Mouse (Mus musculus): Measurements from ENCODE around the gene Gad1.

The Gad1 gene

GRCm38 (mm10) chr2:70628397-70628796, 75.5 kb downstream of the Gad1 start:
- no peak for DNase-seq (ENCODE audit: low read depth, low spot score)

DNA sequence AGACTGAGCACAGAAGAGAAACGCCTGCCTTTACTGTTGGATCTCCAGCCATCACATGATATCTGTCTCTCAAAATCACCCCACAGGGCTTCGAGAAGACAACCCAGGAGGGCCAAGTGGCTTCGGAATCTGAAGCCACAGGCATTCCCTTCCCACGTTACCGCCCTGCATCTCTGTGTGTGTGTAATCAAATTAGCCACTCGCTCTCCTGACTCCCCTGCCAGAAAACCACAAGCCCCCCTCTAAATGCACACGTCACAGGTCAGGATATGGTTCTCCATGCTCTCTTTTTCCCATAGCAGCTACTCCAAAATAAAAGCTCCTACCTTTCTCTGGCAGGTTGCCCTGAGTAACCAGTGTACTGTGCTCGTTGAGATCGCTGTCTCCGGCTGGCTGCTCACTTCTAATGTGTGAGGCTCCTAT, 76.5 kb downstream of the Gad1 start:
- no peak for DNase-seq (ENCODE audit: low read depth, low spot score)

- no peak for DNase-seq (ENCODE audit: low read depth, low spot score)
Observed at GRCm38 (mm10) chr2:70629921-70630320, 77.0 kb downstream of the Gad1 start.

GRCm38 (mm10) chr2:70631321-70631720, 78.4 kb downstream of the Gad1 start:
- DNase-seq (ENCODE audit: low read depth, low spot score) = no peak

DNA sequence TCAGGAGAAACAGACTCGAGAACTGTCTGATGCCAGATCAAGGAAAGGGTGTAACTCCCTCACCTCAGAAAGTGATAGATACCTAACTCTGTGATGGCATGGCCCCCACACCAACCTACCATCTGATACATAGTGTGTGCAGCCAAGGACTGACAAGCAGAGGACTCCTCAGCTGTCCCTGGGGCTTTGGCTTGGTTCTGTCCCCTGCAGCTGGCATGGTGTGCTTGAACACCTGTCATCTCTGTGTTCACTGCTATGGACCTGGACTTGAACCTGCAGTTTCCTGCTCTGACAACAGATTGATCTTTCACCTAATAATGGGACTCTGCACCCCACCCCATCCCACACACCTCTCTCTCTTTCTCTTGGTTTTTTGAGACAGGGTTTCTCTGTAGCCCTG, 79.5 kb downstream of the Gad1 start:
- DNase-seq (ENCODE audit: low read depth, low spot score) = no peak

DNA sequence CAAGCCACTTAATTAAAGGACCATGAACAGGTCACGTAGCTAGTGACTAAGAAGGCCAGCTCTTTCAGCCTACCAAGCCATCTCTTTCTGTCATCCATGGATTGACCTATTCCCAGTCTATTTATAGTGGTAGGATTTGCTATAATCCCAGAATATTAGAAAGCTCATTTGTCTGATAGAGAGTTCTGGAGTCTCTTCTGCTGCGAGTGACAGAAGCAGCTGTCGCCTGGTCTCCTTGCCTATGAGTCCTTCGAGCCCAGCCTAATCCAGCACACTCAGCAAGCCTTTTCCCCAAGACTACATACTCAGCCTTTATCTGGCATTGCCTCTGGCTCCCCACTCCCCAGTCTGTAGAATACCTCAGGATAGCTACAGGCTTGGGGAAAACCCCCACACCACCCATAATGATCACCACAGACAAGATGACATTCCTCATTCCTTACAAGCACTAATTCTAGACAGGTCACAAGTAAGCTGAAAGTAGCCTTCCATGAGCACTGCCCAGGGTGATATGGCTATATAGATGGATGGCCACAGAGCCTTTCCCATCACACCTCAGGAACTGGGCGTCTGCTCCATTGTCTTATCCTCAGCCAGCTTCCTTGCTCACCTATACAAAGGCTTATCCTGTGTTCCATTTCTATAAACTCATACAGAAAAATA, 81.3 kb downstream of the Gad1 start:
- DNase-seq (ENCODE audit: low read depth, low spot score) = no peak

- DNase-seq (ENCODE audit: low read depth, low spot score) = no peak
Observed at GRCm38 (mm10) chr2:70640968-70641367, 88.1 kb downstream of the Gad1 start.

DNA sequence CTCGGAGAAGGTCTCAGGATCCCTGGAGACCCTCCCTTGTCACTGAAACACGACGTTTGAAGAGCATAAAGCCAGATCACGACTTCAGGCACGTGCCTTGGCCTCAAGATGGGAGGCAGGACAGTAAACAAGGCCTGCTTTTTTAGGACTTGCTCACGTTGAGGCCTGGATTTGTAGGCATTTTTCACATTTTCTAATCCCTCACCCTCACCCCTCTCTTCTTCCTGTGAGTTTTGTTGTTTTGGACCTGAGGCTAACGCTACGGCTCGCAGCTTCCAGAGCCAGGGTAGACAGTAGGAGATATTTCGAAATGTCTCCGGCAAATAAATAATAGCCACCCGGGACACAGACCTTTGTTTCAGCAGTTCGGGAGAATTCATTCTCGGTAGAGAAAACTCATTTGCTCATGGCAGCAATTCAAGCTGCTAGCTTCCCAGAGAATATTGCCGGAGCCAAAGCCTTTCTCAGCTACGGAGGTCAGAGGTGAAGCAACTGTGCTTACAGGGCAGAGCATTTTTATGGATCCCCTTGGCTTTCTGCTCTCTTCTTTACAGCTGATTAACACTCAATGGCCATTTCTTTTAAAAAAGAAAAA, 90.2 kb downstream of the Gad1 start:
- no peak for DNase-seq (ENCODE audit: low read depth, low spot score)

GRCm38 (mm10) chr2:70645266-70645780, 92.5 kb downstream of the Gad1 start:
- DNase-seq (ENCODE audit: low read depth, low spot score) = no peak

DNA sequence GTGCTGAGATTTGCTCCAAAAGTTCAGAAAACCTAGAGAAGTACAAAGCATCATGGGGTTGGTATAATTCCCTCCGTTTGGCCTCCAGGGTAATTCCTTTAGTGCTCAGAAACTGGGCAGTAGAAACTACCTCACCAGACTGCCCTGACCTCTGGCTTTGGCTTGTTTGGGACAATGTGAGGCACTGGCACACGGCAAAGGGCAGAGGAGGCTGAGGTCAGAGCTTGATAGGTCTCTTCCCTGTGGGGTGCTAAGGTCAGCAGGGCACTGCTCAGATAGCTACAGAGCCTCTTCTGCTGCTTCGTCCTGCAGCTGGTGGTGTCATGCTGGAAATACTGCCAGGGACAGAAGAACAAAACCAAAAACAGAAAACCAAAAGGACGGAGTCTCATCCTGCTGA, 94.8 kb downstream of the Gad1 start:
- DNase-seq (ENCODE audit: low read depth, low spot score) = no peak

DNA sequence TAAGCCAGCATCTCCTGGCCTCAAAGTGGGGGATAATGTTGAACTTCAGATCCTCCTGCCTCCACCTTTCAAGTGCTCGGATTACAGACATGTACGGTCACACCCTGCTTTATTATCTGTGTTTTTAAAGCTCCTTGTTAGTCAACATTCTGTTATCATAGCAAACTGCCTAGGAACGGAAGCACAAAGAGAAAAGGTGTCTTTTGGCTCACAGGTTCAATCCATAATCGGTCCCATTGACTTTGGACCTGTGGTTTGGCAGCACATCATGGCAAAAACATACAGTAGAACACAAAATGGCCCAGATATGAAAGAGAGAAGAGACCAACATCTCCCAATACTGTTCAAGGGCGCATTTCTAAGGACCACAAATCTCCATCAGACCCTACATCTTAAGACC, 95.4 kb downstream of the Gad1 start:
- no peak for DNase-seq (ENCODE audit: low read depth, low spot score)

GRCm38 (mm10) chr2:70649471-70649870, 96.6 kb downstream of the Gad1 start:
- no peak for DNase-seq (ENCODE audit: low read depth, low spot score)

Data from retina, adult 2 months (tissue).